ENCODE assay signal across 9 mouse cellular contexts in genomic region chr14:120354595-120354994, GRCm38 (mm10).
DNase-seq lines count a peak whose midpoint lies in the region; ATAC-seq lines count a peak whose summit lies in the region.
"Had no signal": no experiment of that assay in that cellular context is flagged by ENCODE, and none has a peak within 500 bp of the region (broad histone marks: within the 10 kb centered on the region; RNA-seq: fewer than 3 reads in every experiment).

No protein-coding gene starts in this region.

- ATAC-seq in heart, embryonic 14.5 days (ENCODE audit: insufficient number of reproducible peaks, insufficient read depth, low FRiP score, low read depth): no peak
- ATAC-seq in lung, embryonic 15.5 days (ENCODE audit: borderline replicate concordance, extremely low read depth, low FRiP score, low TSS enrichment): no peak
- no peak for ATAC-seq in embryonic facial prominence, embryonic 15.5 days (ENCODE audit: insufficient number of reproducible peaks, low FRiP score, low TSS enrichment, low read depth)
- ATAC-seq in limb, embryonic 15.5 days (ENCODE audit: insufficient number of reproducible peaks, low FRiP score, low TSS enrichment, low read depth): no peak

- peaks cover 27 to 55% of the 10 kb centered on the region in 2 experiments for H3K4me1 ChIP-seq in heart, embryonic 14.5 days (ENCODE audit: control insufficient read depth in 2 of 2, insufficient read depth in 2 of 2, low read length in 2 of 2)
- H3K4me1 ChIP-seq in lung, embryonic 15.5 days: peaks cover 52% of the 10 kb centered on the region
- H3K4me1 ChIP-seq in embryonic facial prominence, embryonic 15.5 days: peaks cover 46% of the 10 kb centered on the region
- peaks cover 47% of the 10 kb centered on the region for H3K4me1 ChIP-seq in limb, embryonic 15.5 days
- H3K4me1 ChIP-seq in midbrain, embryonic 10.5 days: peaks cover 26% of the 10 kb centered on the region

- H3K27me3 ChIP-seq in heart, embryonic 14.5 days (ENCODE audit: control insufficient read depth, insufficient read depth, low read length): no peaks in the 10 kb centered on the region
- H3K27me3 ChIP-seq in lung, embryonic 15.5 days: no peaks in the 10 kb centered on the region
- H3K27me3 ChIP-seq in embryonic facial prominence, embryonic 15.5 days: no peaks in the 10 kb centered on the region
- no peaks in the 10 kb centered on the region for H3K27me3 ChIP-seq in limb, embryonic 15.5 days
- H3K27me3 ChIP-seq in midbrain, embryonic 10.5 days (ENCODE audit: low read depth, poor library complexity, severe bottlenecking): peaks cover 26% of the 10 kb centered on the region; the same call in 1 of the 2 replicates

- peak overlapping the region; percentile 25 to 94; a peak in 3 of 4 replicates for H3K27ac ChIP-seq in heart, embryonic 14.5 days (replicated peaks in 1 of 2; ENCODE audit: control insufficient read depth in 1 of 2, insufficient read depth in 1 of 2, low read depth in 2 of 2, low read length in 2 of 2)
- peak overlapping the region; percentile 86 for H3K27ac ChIP-seq in lung, embryonic 15.5 days
- peak overlapping the region; percentile 83 for H3K27ac ChIP-seq in embryonic facial prominence, embryonic 15.5 days (replicated peaks)
- peak overlapping the region; percentile 90 for H3K27ac ChIP-seq in limb, embryonic 15.5 days
- no peak overlapping the region for H3K27ac ChIP-seq in midbrain, embryonic 10.5 days (replicated peaks)

- 64% methylated on average over 6 of the region's 6 CpGs for WGBS in heart, embryonic 14.5 days
- WGBS in lung, embryonic 15.5 days: 40% methylated on average over 6 of the region's 6 CpGs
- WGBS in embryonic facial prominence, embryonic 15.5 days: 28% methylated on average over 6 of the region's 6 CpGs
- 36% methylated on average over 6 of the region's 6 CpGs for WGBS in limb, embryonic 15.5 days
- WGBS in midbrain, embryonic 10.5 days: 81% methylated on average over 6 of the region's 6 CpGs

- peak overlapping the region; percentile 59 for H3K4me2 ChIP-seq in heart, embryonic 14.5 days (ENCODE audit: low read length)
- no peak overlapping the region for H3K4me2 ChIP-seq in lung, embryonic 15.5 days
- no peak overlapping the region for H3K4me2 ChIP-seq in embryonic facial prominence, embryonic 15.5 days (replicated peaks)
- H3K4me2 ChIP-seq in limb, embryonic 15.5 days: no peak overlapping the region

- no peak overlapping the region for H3K4me3 ChIP-seq in heart, embryonic 14.5 days (ENCODE audit: control insufficient read depth in 1 of 2, insufficient read depth in 1 of 2, low read depth in 1 of 2, low read length in 2 of 2)
- H3K4me3 ChIP-seq in lung, embryonic 15.5 days: no peak overlapping the region
- no peak overlapping the region for H3K4me3 ChIP-seq in embryonic facial prominence, embryonic 15.5 days (replicated peaks)
- H3K4me3 ChIP-seq in limb, embryonic 15.5 days: no peak overlapping the region
- H3K4me3 ChIP-seq in midbrain, embryonic 10.5 days: no peak overlapping the region

- no peaks in the 10 kb centered on the region for H3K9me3 ChIP-seq in heart, embryonic 14.5 days (ENCODE audit: control insufficient read depth, low read length)
- H3K9me3 ChIP-seq in lung, embryonic 15.5 days: no peaks in the 10 kb centered on the region
- no peaks in the 10 kb centered on the region for H3K9me3 ChIP-seq in embryonic facial prominence, embryonic 15.5 days (replicated peaks)
- no peaks in the 10 kb centered on the region for H3K9me3 ChIP-seq in limb, embryonic 15.5 days
- peaks cover 10% of the 10 kb centered on the region for H3K9me3 ChIP-seq in midbrain, embryonic 10.5 days (replicated peaks)

- peak overlapping the region; percentile 30; the same call in 1 of the 2 replicates for H3K9ac ChIP-seq in heart, embryonic 14.5 days (ENCODE audit: low read length)
- H3K9ac ChIP-seq in lung, embryonic 15.5 days: no peak overlapping the region
- no peak overlapping the region for H3K9ac ChIP-seq in embryonic facial prominence, embryonic 15.5 days
- H3K9ac ChIP-seq in limb, embryonic 15.5 days: no peak overlapping the region

- peaks cover 5% of the 10 kb centered on the region; the same call in 1 of the 2 replicates for H3K36me3 ChIP-seq in heart, embryonic 14.5 days (ENCODE audit: control insufficient read depth, insufficient read depth, low read length)
- peaks cover 5% of the 10 kb centered on the region; the same call in 1 of the 2 replicates for H3K36me3 ChIP-seq in lung, embryonic 15.5 days
- 0 out of 2 replicates have a peak, but pooled peaks cover 7% of the 10 kb centered on the region for H3K36me3 ChIP-seq in embryonic facial prominence, embryonic 15.5 days
- peaks cover 15% of the 10 kb centered on the region for H3K36me3 ChIP-seq in limb, embryonic 15.5 days
- 0 out of 2 replicates have a peak, but pooled peaks cover 2% of the 10 kb centered on the region for H3K36me3 ChIP-seq in midbrain, embryonic 10.5 days

- no peak for DNase-seq in heart, adult 11 months
- DNase-seq in lung, adult 18-20 months: no peak
- DNase-seq in midbrain, embryonic 10.5 days (ENCODE audit: low spot score): no peak
- no peak for DNase-seq in right cerebral cortex, adult 2 months (ENCODE audit: low spot score in 2 of 2)
- DNase-seq: thymus, postnatal 25 days had no signal
